Mouse (Mus musculus) naive thymus-derived CD4-positive, alpha-beta T cell, adult 2 months (primary cell): Measurements from ENCODE around the gene Btbd35f6.
"Not testable (repeated sequence)": the region's sequence is repeated elsewhere in the genome, so short reads cannot be mapped to it uniquely, and the experiment has no call there.

Experiments used
- DNase-seq: peaks from one replicate; pipeline ENCODE4 v3.0.0-alpha.2; 2011; ENCODE audit warnings: low read depth

Gene Btbd35f6

GRCm38 (mm10) chrX:33956440-33956839 lies at the start of gene Btbd35f6:
Gene Btbd35f6, minus strand, starts transcription at chrX:33956540.
- not testable (repeated sequence) for DNase-seq

DNA sequence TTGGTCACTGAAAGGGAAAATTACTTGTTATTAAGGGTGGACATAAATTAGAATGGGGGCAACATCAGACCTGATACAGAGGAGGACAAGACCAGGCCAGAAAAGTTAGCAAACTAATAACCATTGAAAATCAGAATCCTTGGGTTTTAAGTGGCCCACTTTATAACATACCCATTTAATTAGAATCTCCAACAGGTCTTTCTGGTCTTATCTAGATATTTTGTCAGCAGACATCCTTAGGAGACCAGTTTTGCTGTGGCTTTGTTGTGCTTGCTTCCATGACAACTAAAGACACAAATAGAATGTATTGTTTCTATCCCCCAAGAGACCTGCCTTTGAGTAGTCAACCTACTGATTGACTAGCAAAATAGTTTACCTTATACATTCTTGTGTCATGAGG lies 30.4 kb upstream of the Btbd35f6 start, which contains the start of gene Gm21870:
Gene Gm21870, minus strand, starts transcription at position 101 of the 400 bp plus-strand sequence.
- DNase-seq = not testable (repeated sequence)

DNA sequence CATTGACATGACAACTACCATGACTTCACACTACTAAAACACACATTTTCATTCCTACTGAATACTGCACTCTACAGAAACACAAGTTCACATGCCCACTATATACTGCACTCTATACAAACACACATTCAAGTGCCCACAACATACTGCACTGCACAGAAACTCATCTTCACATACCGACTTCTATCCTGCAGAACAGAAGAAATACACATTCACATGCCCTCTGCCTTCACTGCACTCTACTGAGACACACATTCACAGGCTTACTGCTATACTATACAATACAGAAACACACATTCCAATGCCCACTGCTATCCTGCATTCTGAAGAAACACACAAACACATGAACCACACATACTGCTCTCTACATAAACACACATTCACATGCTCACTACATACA lies 26.1 kb downstream of the Btbd35f6 start:
- DNase-seq = not testable (repeated sequence)

- not testable (repeated sequence) for DNase-seq
Observed at GRCm38 (mm10) chrX:33928225-33928624, 28.1 kb downstream of the Btbd35f6 start.

GRCm38 (mm10) chrX:33926344-33926743 lies 30.0 kb downstream of the Btbd35f6 start:
- not testable (repeated sequence) for DNase-seq

GRCm38 (mm10) chrX:33925420-33925819 lies 30.9 kb downstream of the Btbd35f6 start:
- not testable (repeated sequence) for DNase-seq
